Mouse (Mus musculus) left cerebral cortex, adult 9 months (tissue): ENCODE results near the gene Spcs1.
A peak's percentile ranks its signal among the peaks of the same experiment; 100 is the strongest.

ENCODE experiments used
- DNase-seq, 2 experiments: peaks; one replicate each; pipeline ENCODE4 v3.0.0; 2022; ENCODE audit warnings: low spot score in 2 of 2

Spcs1 gene

DNA sequence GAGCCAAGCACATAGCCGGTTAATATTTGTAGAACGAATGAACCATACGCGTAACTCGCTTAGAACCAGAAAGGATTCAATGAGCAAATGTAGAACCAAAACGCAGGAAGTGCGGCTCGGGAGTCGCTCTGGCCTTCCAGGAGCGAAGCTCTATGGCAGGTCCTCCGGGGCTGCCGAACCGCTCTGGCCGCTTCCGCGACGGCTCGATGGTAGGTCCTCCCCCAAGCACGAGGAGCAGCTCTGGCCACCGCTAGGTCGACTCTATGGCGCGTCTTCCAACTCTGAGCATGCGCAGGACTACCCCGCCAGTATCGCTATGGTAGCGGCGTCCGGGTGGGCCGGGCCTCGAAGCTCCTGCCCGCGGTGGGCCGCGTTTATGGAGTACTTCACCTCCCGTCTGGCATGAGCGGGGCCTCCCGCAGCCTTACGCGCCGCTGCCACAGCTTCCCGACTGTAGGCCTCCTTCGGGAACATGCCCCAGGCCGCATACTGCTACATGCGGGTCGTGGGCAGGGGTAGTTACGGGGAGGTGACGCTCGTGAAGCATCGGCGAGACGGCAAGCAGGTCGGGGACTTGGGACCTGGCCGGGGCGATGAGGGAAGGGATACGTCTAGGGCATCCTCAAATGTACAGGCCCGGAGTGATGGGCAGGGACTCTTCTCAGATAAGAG lies 50.2 kb downstream of the Spcs1 start, which contains the start of gene Nek4:
TSS of gene Nek4 (plus strand) at position 224 of the 672 bp plus-strand sequence.
- peak; percentile 92 to 97 for DNase-seq

DNA sequence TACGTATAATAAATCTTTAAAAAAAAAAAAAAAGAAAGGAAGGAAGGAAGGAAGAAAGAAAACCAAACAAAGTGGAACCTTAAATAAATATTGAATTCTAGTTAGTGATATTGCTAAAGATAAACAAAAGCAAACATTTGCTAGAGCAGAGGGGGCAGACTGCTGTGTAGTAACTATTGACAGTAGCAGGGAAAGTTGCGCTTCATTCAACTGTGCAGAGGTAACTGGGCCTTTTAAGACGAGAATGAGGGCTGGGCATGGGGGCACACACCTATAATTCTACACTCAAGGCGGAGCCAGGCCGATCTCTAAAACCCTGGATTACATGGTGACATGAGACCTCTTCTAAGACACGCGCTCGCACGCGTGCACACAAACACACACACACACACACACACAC lies 51.5 kb downstream of the Spcs1 start:
- no peak for DNase-seq
